Mouse (Mus musculus) thymus, postnatal 14 days (tissue): ENCODE results near the gene Dnajc16.

ENCODE experiments used
- DNase-seq: peaks from one replicate; pipeline ENCODE4 v3.0.0; 2021

Gene Dnajc16

GRCm38 (mm10) chr4:141722731-141723672 lies 67.7 kb downstream of the Dnajc16 start, which contains the start of gene Ddi2:
TSS of gene Ddi2 (minus strand) at chr4:141723419.
- DNase-seq = peak; percentile 94

GRCm38 (mm10) chr4:141721961-141722360 lies 68.8 kb downstream of the Dnajc16 start:
- DNase-seq = no peak

- peak; percentile 17 for DNase-seq
These were observed 69.8 kb downstream of the Dnajc16 start for GRCm38 (mm10) chr4:141720761-141721523.

GRCm38 (mm10) chr4:141719304-141719703 lies 71.4 kb downstream of the Dnajc16 start:
- DNase-seq = no peak

GRCm38 (mm10) chr4:141717633-141718032 lies 73.1 kb downstream of the Dnajc16 start:
- no peak for DNase-seq

GRCm38 (mm10) chr4:141715027-141715426 lies 75.7 kb downstream of the Dnajc16 start:
- DNase-seq = no peak

GRCm38 (mm10) chr4:141713598-141714142 lies 77.1 kb downstream of the Dnajc16 start:
- no peak for DNase-seq

GRCm38 (mm10) chr4:141711250-141711649 lies 79.5 kb downstream of the Dnajc16 start:
- no peak for DNase-seq
